Mouse (Mus musculus) monocyte, adult 5-6 weeks (primary cell): ENCODE data around the gene Ralgapa1. TPM values are rescaled to one million over a fixed set of nuclear protein-coding genes. Genes with fewer than 3 reads are reported as not detected.
A peak's percentile ranks its signal among the peaks of the same experiment; 100 is the strongest.
"Not testable (repeated sequence)": the region's sequence is repeated elsewhere in the genome, so short reads cannot be mapped to it uniquely, and the experiment has no call there.

Experiments
- ATAC-seq: fragments of 153-309, 156-312 bp; replicated peaks from 2 replicates; pipeline ENCODE4 v1.8.0; 2017; ENCODE audit warnings: mild to moderate bottlenecking; ENCODE audit not compliant: low TSS enrichment, insufficient number of reproducible peaks, severe bottlenecking, poor library complexity, low FRiP score
- total RNA-seq: library from RNA; stranded (forward); fragments of 200-1000, 200-491, 200-594 nt; gene quantifications from 3 replicates; pipeline ENCODE4 v1.2.3, GENCODE M21; 2017

The Ralgapa1 gene
- total RNA-seq, 1 experiment from 2014 or later: 27.0 TPM

GRCm38 (mm10) chr12:55816488-55816887 lies 4.5 kb downstream of the Ralgapa1 start:
- no peak for ATAC-seq

GRCm38 (mm10) chr12:55805035-55805434 lies 15.9 kb downstream of the Ralgapa1 start:
- no peak for ATAC-seq

- no peak for ATAC-seq
Observed at GRCm38 (mm10) chr12:55801131-55801530, 19.8 kb downstream of the Ralgapa1 start.

- ATAC-seq: no peak
Observed at GRCm38 (mm10) chr12:55800144-55800543, 20.8 kb downstream of the Ralgapa1 start.

GRCm38 (mm10) chr12:55798745-55799144 lies 22.2 kb downstream of the Ralgapa1 start:
- no peak for ATAC-seq

GRCm38 (mm10) chr12:55797103-55797502 lies 23.9 kb downstream of the Ralgapa1 start:
- ATAC-seq: no peak

- not testable (repeated sequence) for ATAC-seq
Observed at GRCm38 (mm10) chr12:55794485-55794884, 26.5 kb downstream of the Ralgapa1 start.

- ATAC-seq: no peak
Observed at GRCm38 (mm10) chr12:55785252-55785651, 35.7 kb downstream of the Ralgapa1 start.

GRCm38 (mm10) chr12:55782662-55783061 lies 38.3 kb downstream of the Ralgapa1 start:
- no peak for ATAC-seq

GRCm38 (mm10) chr12:55778301-55778700 lies 42.7 kb downstream of the Ralgapa1 start:
- no peak for ATAC-seq

GRCm38 (mm10) chr12:55777356-55777755 lies 43.6 kb downstream of the Ralgapa1 start:
- no peak for ATAC-seq

GRCm38 (mm10) chr12:55774316-55774715 lies 46.7 kb downstream of the Ralgapa1 start:
- ATAC-seq: 0 out of 2 replicates have a peak, but pooled peaks have one; percentile 68

GRCm38 (mm10) chr12:55720319-55720718 lies 100.6 kb downstream of the Ralgapa1 start:
- ATAC-seq: no peak

- no peak for ATAC-seq
Observed at GRCm38 (mm10) chr12:55705881-55706280, 115.1 kb downstream of the Ralgapa1 start.

- no peak for ATAC-seq
Observed at GRCm38 (mm10) chr12:55666699-55667098, 154.3 kb downstream of the Ralgapa1 start.

GRCm38 (mm10) chr12:55663194-55663593 lies 157.8 kb downstream of the Ralgapa1 start:
- not testable (repeated sequence) for ATAC-seq

GRCm38 (mm10) chr12:55648011-55648525 lies 172.9 kb downstream of the Ralgapa1 start:
- no peak for ATAC-seq

GRCm38 (mm10) chr12:55626711-55627110 lies 194.3 kb downstream of the Ralgapa1 start:
- ATAC-seq: no peak

GRCm38 (mm10) chr12:55623254-55623653 lies 197.7 kb downstream of the Ralgapa1 start:
- no peak for ATAC-seq

- ATAC-seq: no peak
Observed at GRCm38 (mm10) chr12:55622615-55623245, 198.2 kb downstream of the Ralgapa1 start.

- no peak for ATAC-seq
Observed at GRCm38 (mm10) chr12:55620321-55620720, 200.6 kb downstream of the Ralgapa1 start.
